Mouse (Mus musculus): Measurements from ENCODE around the gene St3gal3.

The St3gal3 gene

DNA sequence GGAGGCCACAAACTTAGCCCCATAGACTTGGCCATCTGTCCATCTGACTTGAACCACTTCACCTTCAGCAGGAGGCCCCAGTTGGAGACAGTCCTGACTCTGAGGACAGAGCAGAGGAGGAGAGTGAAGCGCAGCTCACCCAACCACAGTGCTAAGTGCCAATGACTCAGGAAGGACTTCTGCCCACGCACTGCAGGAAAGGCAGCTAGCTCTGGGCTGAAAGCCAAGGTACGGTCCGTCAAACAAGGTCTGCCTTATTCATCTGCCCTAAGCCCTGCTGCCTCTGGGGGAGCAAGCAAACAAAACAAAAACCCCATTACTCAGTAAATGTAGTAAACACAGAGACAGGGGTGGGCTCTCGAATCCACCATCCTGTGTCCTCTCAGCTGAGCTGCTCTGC, 4.2 kb upstream of the St3gal3 start:
- DNase-seq = peak; percentile 89

GRCm38 (mm10) chr4:118137857-118138256, 3.1 kb upstream of the St3gal3 start:
- no peak for DNase-seq

- no peak for DNase-seq
Observed at GRCm38 (mm10) chr4:118137311-118137710, 2.6 kb upstream of the St3gal3 start.

GRCm38 (mm10) chr4:118135414-118135813, 700 bp upstream of the St3gal3 start:
- DNase-seq = no peak

GRCm38 (mm10) chr4:118131329-118131728, 3.4 kb downstream of the St3gal3 start:
- DNase-seq = no peak

- no peak for DNase-seq
Observed at GRCm38 (mm10) chr4:118123030-118123704, 11.5 kb downstream of the St3gal3 start.

DNA sequence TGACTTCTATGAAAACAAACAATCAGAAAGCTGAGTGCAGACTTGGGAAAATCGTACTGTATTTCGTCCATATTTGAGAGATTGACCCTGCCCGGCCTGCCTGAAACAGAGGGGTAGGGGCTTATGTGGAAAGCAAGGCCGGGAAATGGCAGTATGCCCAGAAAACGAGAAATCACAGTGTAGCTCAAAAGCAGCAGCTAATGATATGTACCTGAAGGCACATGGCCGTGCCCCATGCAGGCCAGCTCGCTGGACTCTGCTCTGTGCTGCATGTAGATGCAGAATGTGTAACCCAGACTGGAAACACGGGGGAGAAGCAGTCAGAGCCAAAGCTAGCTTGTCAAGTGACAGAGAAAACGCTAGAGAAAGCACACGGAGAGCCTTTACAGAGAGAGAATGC, 12.6 kb downstream of the St3gal3 start:
- peak; percentile 35 to 45 for DNase-seq

GRCm38 (mm10) chr4:118117565-118117964, 17.1 kb downstream of the St3gal3 start:
- no peak for DNase-seq

DNA sequence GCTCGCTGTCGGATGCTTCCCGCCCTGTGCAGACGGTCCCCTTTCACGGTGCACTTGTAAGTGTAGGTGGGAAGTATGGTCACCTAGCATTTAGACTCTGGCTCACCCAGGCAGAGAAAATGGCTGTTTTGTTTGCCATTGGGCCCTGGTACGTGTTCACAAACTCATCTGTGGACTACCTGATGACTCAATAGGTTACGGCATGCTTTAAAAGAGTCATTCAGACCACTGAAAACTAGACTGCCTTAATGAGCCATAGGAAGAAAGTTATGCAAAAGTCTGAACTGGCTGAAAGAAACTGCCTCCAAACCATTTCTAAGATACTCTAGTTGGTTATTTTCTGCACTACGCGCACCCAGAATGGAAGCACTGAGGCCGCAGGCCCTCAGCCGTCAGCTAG, 18.6 kb downstream of the St3gal3 start:
- DNase-seq = no peak

DNA sequence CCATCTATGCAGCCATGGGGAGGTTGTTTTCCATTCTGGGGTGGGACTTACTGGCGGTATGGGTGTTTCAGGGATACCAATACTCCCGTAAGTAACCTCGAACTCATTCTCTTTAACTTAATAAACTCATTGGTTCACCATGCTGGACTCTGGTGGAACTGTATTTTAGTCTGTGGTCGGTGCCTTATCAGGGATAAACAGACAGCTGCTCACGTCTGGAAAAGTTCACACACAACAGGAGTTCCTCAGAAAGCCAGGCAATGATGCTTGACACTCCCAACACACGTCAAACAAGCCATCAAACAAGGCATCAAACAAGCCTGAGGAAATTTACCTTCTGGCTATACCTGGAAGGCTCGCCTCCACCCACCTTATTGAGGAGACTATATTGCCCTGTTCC, 19.6 kb downstream of the St3gal3 start:
- no peak for DNase-seq

DNA sequence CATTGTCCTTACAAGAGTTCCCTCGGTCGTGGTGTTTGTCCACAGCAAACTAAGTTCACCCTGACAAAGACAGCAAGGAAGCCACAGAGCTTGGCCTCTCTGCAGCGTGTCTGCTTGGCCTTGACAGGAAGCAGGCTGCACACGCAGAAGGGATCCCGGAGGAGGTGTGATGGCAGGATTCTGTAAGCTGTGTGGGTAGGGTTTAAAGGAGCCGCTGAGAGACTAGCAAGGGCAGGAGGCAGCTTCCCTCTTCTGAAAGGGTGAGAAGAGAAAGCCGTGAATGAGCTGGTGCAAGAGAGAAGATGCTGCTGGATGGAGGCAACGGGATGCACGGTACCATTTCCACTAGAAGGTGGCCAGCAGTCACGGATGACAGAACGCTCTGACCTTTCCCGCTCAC, 22.1 kb downstream of the St3gal3 start:
- DNase-seq = no peak

DNA sequence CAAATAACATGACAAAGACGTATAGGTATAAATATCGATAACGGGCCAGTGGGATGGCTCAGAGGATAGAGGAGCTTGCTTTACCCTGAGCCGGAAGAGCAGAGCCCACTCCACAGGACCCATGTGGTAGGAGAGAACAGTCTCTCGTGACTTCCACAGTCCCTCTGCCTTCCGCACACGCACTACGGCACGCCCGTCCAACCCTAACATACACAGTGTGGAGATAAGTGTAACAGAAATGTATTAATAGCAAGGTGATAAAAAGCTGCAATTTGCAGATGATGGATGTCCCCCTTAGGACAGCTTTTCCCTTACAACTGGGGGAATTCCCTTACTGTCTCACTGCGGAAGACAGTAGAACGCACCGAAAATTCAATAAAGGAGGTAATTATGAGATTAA, 25.1 kb downstream of the St3gal3 start:
- no peak for DNase-seq

GRCm38 (mm10) chr4:118108779-118109178, 25.9 kb downstream of the St3gal3 start:
- no peak for DNase-seq

- DNase-seq = no peak
Observed at GRCm38 (mm10) chr4:118105256-118106053, 29.3 kb downstream of the St3gal3 start.

GRCm38 (mm10) chr4:118103280-118103830, 31.4 kb downstream of the St3gal3 start:
- no peak for DNase-seq

- DNase-seq = no peak
Observed at GRCm38 (mm10) chr4:118101497-118101896, 33.2 kb downstream of the St3gal3 start.

DNA sequence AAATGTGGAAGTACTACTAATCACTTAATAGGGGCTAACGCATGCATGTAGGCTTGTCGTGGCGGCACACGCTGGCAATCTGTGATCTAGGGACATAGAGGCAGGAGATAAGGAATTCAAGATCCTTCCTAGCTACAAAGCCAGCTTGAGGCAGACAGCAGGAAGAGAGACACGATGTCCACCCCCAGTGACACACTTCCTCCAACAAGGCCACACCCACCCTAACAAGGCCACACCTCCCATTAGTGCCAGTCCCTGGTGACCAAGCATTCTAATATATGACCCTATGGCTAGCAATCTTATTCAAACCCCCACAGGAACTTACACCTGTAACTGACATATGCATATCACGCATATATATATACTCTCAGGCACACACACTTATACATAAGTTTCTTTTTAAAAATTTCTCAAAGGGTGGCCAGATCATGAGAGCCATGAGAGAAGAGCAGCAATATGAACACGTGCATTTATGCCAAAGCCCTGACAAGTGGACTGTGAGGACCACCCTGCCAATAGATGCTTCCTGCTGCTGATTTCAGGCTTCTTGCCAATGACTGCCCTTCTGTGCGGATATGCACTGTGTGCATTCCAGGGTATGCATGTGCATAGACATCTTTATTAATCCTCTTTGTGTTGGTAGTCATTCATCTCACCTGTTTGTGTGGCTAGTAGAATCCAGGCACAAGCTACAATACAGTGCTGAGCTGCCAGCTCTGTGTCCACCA, 34.9 kb downstream of the St3gal3 start:
- no peak for DNase-seq

DNA sequence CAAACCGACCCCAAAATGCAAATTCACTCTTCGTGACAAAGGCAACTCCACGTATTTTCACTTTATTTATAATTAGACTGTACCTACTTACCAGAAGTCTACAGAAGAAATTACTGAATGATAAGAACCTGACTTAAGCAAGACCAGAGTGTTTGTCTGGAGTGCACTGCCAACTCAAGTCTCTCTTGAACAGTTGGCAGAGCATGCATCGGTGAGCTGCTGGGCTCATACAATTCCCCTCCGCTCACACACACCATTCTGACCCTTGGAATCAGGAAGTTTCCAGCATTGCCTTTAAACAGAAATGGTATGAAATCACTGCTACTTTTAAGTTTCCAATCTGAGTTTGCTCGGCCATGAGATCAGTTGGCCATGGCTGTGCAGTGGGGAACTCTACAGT, 36.1 kb downstream of the St3gal3 start:
- no peak for DNase-seq

GRCm38 (mm10) chr4:118096069-118096468, 38.6 kb downstream of the St3gal3 start:
- DNase-seq = no peak

DNA sequence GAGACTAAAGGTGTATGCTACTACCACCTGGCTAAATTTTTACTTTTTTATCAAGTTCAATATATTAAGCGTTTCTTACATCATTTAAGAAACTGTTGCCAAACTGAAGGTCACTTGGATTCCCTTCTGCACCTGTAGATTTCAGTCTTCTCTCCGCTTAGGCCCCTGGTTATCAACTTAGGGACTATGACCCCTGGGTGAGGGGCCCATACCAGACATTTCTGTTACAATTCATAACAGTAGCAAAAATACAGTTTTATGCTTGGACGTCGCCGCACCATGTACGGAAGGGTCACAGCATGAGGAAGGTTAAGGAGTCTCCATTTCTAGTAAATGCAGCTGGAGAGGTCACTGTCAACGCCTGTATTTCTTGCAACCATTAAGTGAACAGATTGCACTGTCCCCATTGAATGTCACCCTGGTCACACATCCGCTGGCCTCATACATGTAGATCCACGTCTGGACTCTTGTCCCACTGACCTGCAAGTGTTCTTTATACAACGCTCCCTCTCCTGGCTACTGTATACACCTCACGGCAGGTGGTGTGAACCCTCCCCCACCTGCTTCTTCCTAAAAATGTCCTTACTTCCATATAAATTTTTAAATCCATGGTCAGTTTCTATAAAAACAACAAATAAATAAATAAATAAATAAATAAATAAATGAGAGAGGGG, 41.8 kb downstream of the St3gal3 start:
- DNase-seq = no peak

GRCm38 (mm10) chr4:118090449-118090848, 44.3 kb downstream of the St3gal3 start:
- no peak for DNase-seq

DNA sequence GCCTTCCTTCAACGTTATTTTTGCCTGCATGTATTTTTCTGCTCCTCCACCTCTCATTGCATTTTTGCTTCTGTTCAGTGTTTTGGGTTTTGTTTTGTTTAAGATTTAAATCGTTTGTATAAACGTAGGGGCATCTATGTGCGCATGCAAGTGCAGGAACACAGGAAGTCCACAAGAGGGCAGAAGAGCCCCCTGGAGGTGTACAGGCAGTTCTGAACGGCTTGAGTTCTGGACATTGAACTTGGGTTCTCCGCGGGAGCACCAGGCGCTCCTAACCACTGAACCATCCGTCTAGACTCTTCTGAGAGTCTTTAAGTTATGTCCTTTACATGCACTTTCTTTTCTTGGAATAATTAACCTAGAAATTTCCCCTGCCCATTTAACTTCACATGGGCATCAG, 44.8 kb downstream of the St3gal3 start:
- DNase-seq = peak; percentile 43 to 63

DNA sequence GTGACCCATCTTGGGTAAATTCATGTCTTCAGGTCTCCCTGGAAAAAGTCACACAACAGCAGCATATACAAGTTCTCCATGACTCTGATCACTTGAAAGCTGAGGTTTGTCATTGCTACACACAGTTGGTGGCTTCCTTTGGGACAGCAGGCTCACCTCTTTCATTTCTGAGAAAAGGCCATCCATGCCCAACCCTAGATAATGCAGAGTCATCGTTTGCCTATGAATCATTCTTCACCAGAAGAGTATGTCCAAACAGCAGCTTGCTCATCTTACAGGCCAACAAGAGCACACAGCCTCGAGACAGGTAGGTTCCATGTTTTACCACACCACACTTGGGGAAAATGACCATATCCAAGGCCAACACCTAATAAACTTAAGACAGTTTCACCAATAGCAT, 45.9 kb downstream of the St3gal3 start:
- DNase-seq = no peak
